Mouse (Mus musculus) forebrain, embryonic 14.5 days (tissue): ENCODE measurements around the gene Depdc5. TPM values are rescaled to one million over a fixed set of nuclear protein-coding genes. Genes with fewer than 3 reads are reported as not detected.
"Not testable (repeated sequence)": the region's sequence is repeated elsewhere in the genome, so short reads cannot be mapped to it uniquely, and the experiment has no call there.

Experiments used
- ATAC-seq: fragments of 200-750 bp; cut with Nextera tagmentation; 2 replicates; pipeline ENCODE4 v1.8.0; 2017; ENCODE audit warnings: mild to moderate bottlenecking, moderate library complexity
- DNase-seq: peaks from one replicate; pipeline ENCODE4 v3.0.0-alpha.2; 2015; ENCODE audit warnings: low spot score
- H3K27ac ChIP-seq: fragments of 300-500 bp; sonication (generic); 2 replicates; pipeline ENCODE4 v1.5.1; 2014; ENCODE audit warnings: low read depth, mild to moderate bottlenecking, control low read depth, low read length, moderate library complexity
- H3K27me3 ChIP-seq: fragments of 300-500 bp; sonication (generic); replicated peaks from 2 replicates; pipeline ENCODE4 v1.6.1; 2014; ENCODE audit warnings: low read length, control low read depth, mixed read lengths; ENCODE audit not compliant: control insufficient read depth, insufficient read depth
- H3K36me3 ChIP-seq: fragments of 300-500 bp; sonication (generic); 2 replicates; pipeline ENCODE4 v1.6.1; 2014; ENCODE audit warnings: low read length, control low read depth; ENCODE audit not compliant: control insufficient read depth, insufficient read depth
- H3K4me1 ChIP-seq: fragments of 300-500 bp; sonication (generic); 2 replicates; pipeline ENCODE4 v1.6.1; 2014; ENCODE audit warnings: antibody characterized with exemption, low read length, control low read depth; ENCODE audit not compliant: control insufficient read depth, insufficient read depth
- H3K4me2 ChIP-seq: fragments of 300-500 bp; sonication (generic); 2 replicates; pipeline ENCODE4 v1.6.1; 2014; ENCODE audit warnings: mild to moderate bottlenecking, control low read depth, low read length
- H3K4me3 ChIP-seq: fragments of 300-500 bp; sonication (generic); 2 replicates; pipeline ENCODE4 v1.5.1; 2014; ENCODE audit warnings: low read depth, low read length, control low read depth
- H3K9ac ChIP-seq: fragments of 300-500 bp; sonication (generic); 2 replicates; pipeline ENCODE4 v1.6.1; 2014; ENCODE audit warnings: mild to moderate bottlenecking, low read length, control low read depth, moderate library complexity
- H3K9me3 ChIP-seq: fragments of 300-500 bp; sonication (generic); replicated peaks from 2 replicates; pipeline ENCODE4 v1.6.1; 2016; ENCODE audit warnings: low read length, control low read depth, mixed read lengths; ENCODE audit not compliant: control insufficient read depth
- WGBS: fragments of 180-500 bp; shearing (Covaris S2); extraction: QIAGEN DNeasy Blood & Tissue Kit; methylation state at CpG from one replicate; pipeline ENCODE4 v1.1.7; 2014; 5-methylcytosine and 5-hydroxymethylcytosine counted together
- polyA plus RNA-seq: library from polyadenylated mRNA; unstranded; fragments of >200 nt; fragmentation: Nextera tagmentation; extraction: Ambion mirVana; gene quantifications from 2 replicates; pipeline ENCODE4 v1.2.1, GENCODE M21; 2014

Gene Depdc5
- polyA plus RNA-seq, 1 experiment from 2014 or later: 19.0 TPM

DNA sequence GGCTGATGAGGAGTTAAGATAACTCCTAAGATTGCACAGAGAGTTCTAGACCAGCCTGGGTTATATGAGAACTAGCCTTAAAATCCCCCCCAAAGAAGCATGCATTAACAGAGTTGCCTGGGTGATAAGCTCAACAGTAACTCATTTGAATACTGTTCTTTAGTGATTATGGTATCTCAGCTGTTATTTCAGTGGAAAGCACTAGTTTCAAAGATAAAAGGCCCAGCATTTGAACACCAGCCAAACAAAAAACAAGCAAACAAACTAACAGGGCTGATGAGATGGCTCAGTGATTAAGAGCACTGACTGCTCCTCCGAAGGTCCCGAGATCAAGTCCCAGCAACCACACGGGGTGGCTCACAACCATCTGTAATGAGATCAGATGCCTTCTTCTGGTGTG is 14.3 kb upstream of the Depdc5 start:
- H3K27me3 ChIP-seq: no peaks in the 10 kb centered on the region
- WGBS: 94% methylated on average over 3 of the region's 3 CpGs

DNA sequence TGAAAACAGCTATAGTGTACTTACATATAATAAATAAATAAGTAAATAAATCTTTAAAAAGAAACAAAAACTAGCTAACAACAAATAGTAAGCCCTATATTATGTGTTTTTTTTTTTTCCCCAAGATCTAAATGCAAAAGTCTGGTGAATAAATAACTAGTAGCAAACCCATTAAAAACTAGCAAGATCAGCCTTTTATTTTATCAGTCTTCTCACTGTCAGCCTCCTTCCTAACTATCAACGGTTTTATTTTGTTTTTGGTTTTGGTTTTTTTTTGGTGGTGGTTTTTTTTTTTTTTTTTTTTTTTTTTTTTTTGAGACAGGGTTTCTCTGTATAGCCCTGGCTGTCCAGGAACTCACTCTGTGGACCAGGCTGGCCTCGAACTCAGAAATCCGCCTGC is 13.9 kb upstream of the Depdc5 start:
- H3K4me3 ChIP-seq, H3K9me3 ChIP-seq, DNase-seq, H3K4me2 ChIP-seq, H3K27me3 ChIP-seq, H3K9ac ChIP-seq, H3K36me3 ChIP-seq, ATAC-seq, H3K27ac ChIP-seq: not testable (repeated sequence)
- 99% methylated on average over 3 of the region's 3 CpGs for WGBS
- peaks cover 22% of the 10 kb centered on the region for H3K4me1 ChIP-seq

More for the DNA sequence above, 14.3 kb upstream of the Depdc5 start:
- H3K9me3 ChIP-seq: no peaks in the 10 kb centered on the region
- H3K4me3 ChIP-seq: no peak overlapping the region
- no peak overlapping the region for H3K4me2 ChIP-seq
- ATAC-seq: no peak
- H3K9ac ChIP-seq: no peak overlapping the region
- H3K4me1 ChIP-seq: peaks cover 22% of the 10 kb centered on the region
- H3K27ac ChIP-seq: no peak overlapping the region
- DNase-seq: no peak
- peaks cover 6% of the 10 kb centered on the region; the same call in 1 of the 2 replicates for H3K36me3 ChIP-seq

DNA sequence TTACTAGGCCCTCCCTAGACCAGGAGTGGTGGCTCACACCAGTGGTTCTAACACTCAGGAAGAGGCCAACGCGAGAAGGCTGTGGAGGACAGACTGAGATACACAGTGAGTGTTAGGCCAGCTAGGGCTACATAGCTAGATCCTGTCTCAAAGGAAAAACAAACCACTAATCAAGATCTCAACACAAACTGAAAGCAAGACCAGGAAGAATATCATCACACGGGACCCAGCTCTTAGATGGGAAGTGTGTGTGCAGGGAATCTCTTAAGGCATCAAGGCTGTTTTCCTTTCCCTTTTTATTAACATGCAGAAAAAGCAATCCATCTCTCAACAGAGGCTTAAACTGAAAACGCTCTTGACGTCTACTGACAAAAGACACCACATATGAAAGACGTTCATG is 11.5 kb upstream of the Depdc5 start:
- ATAC-seq (no peak), DNase-seq (no peak)
- peaks cover 2% of the 10 kb centered on the region; the same call in 1 of the 2 replicates for H3K36me3 ChIP-seq
- H3K27ac ChIP-seq: no peak overlapping the region
- peak overlapping the region; percentile 4; the same call in 1 of the 2 replicates for H3K4me3 ChIP-seq
- no peaks in the 10 kb centered on the region for H3K27me3 ChIP-seq
- H3K9ac ChIP-seq: peak overlapping the region; percentile 46
- H3K4me1 ChIP-seq: peaks cover 22% of the 10 kb centered on the region
- H3K4me2 ChIP-seq: peak overlapping the region; percentile 84
- 72% methylated on average over 6 of the region's 6 CpGs for WGBS
- no peaks in the 10 kb centered on the region for H3K9me3 ChIP-seq

DNA sequence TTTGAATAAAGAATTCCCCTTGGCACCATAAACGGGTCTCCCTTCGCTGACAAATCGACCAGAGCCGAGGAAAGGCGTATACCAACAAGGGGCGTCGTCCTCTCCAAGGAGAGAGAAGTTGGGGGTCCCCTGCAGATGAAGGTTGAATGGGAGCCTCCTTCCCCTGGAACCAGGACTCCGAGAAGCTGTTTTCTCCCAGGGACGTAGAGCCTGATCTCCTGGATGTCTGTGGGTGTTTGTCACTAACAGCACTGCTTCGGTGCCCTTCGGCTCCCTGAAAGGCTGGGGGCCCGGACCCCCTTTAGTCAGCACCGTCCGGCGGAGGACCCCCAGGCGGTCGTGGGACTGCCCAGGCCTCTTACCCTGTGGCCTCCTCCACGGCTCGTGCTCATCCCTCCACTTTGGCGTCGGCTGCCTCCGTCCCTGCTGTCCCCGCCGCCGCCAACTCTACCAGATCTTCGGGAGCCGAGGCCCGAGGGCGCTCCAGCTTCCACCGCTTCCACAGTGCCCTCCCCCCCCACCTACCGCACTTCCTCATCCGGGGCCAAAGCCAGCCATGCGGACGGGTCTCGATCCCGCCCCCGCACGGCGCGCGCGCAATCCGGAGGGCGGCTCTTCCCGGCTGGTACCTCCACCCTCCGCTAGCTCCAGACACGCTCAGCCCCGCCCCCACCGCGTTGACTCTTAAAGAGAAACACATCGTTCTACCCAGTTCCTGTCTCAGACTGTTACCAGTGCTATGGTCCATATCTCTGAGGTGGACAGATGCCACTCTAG is 9.6 kb upstream of the Depdc5 start, which contains the start of gene Prr14l:
Prr14l (minus strand) TSS at position 526 of the 777 bp plus-strand sequence.
- WGBS: under 1% methylated on average over 51 of the region's 51 CpGs
- peak; percentile 97 for DNase-seq

DNA sequence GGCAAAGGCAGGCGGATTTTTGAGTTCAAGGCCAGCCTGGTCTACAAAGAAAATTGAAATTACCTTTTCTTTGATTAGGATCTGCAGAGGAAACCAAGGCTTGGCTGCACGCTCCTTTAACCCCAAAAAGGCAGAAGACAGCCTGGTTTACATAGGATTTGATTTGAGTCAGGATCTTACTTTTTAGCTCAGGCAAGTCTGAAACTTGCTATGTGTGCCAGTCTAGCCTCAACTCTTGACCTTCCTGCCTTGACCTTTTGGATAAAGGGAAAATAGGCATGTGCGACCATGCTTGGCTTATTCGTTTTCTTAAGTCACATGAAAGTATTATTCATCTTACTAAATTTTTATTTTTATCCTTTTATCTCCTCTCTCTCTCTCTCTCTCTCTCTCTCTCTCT is 8.7 kb upstream of the Depdc5 start:
- Histone ChIP-seq H3K27ac (no peak overlapping the region), H3K36me3 (no peaks in the 10 kb centered on the region), H3K27me3 (no peaks in the 10 kb centered on the region), H3K4me2 (no peak overlapping the region), H3K9ac (no peak overlapping the region; the same call in 1 of the 2 replicates), H3K4me3 (no peak overlapping the region), H3K4me1 (peaks cover 22% of the 10 kb centered on the region), H3K9me3 (no peaks in the 10 kb centered on the region)
- DNase-seq (no peak), ATAC-seq (no peak)
- 88% methylated on average over 4 of the region's 4 CpGs for WGBS

More for the DNA sequence above, 9.6 kb upstream of the Depdc5 start, which contains the start of gene Prr14l:
- peak; percentile 96 for ATAC-seq
- H3K4me1 ChIP-seq: peaks cover 22% of the 10 kb centered on the region
- H3K9ac ChIP-seq: peak within 1 kb of the TSS; percentile 97
- H3K27me3 ChIP-seq: no peaks in the 10 kb centered on the region
- peaks cover 2% of the 10 kb centered on the region; the same call in 1 of the 2 replicates for H3K36me3 ChIP-seq
- H3K27ac ChIP-seq: peak within 1 kb of the TSS; percentile 81
- peak within 1 kb of the TSS; percentile 84 for H3K4me2 ChIP-seq
- no peaks in the 10 kb centered on the region for H3K9me3 ChIP-seq
- H3K4me3 ChIP-seq: peak within 1 kb of the TSS; percentile 88

DNA sequence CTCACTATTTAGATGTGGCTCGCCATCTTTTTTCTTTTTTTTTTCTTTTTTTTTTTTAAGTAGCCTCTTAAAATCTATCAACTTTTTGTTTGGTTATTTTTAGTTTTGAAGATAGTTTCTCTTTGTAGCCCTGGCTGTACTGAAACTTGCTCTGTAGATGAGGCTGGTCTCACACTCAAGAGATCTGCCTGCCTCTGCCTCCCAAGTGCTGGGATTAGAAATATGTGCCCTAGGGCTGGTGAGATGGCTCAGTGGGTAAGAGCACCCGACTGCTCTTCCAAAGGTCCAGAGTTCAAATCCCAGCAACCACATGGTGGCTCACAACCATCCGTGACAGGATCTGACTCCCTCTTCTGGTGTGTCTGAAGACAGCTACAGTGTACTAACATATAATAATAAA is 8.2 kb upstream of the Depdc5 start:
- DNase-seq, H3K9me3 ChIP-seq, H3K36me3 ChIP-seq, H3K4me3 ChIP-seq, H3K4me2 ChIP-seq, ATAC-seq, H3K27me3 ChIP-seq, H3K9ac ChIP-seq, H3K27ac ChIP-seq: not testable (repeated sequence)
- 100% methylated on average over 2 of the region's 3 CpGs for WGBS
- H3K4me1 ChIP-seq: peaks cover 22% of the 10 kb centered on the region

DNA sequence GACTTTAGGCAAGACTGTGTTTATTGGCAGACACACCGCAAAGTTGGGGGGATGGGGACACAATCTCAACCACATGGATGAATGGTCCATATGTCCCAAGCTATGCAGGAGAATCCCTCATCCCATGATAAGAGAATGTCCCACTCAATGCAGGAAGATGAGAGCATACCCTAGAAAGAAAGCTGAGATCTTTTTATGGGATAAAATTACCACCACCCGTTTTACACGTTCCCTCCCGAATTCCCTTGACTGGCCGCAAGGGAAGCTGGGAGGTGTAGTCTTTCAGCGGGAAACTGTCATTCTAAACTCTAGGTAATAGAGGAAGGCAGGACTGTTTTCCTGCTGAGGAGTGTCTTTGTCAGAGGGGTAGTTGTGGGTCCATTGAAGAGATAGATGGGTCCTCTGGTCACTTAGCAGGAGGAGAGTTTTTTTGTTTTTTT is 5.7 kb upstream of the Depdc5 start:
- ATAC-seq (peak; percentile 36; the same call in 1 of the 2 replicates), DNase-seq (peak; percentile 81)
- WGBS: 5% methylated on average over 6 of the region's 6 CpGs
- Histone ChIP-seq H3K4me3 (peak overlapping the region; percentile 38), H3K27ac (0 out of 2 replicates have a peak overlapping the region, but pooled peaks have one; percentile 17), H3K9me3 (no peaks in the 10 kb centered on the region), H3K4me2 (peak overlapping the region; percentile 56), H3K27me3 (no peaks in the 10 kb centered on the region), H3K36me3 (no peaks in the 10 kb centered on the region), H3K9ac (peak overlapping the region; percentile 52; the same call in 1 of the 2 replicates), H3K4me1 (peaks cover 4% of the 10 kb centered on the region)

DNA sequence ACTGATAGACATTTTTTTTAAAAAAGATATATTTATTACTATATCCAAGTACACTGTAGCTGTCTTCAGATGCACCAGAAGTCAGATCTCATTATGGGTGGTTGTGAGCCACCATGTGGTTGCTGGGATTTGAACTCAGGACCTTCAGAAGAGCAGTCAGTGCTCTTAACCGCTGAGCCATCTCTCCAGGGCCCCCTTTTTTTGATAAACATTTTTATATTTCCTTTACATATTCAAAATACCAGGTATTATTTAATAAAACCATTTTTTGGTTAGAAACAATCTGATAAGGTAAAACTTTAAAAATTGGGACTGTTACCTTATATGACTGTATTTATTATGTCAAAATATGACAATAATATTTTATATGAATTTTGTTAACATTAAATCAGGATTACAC is 2.4 kb upstream of the Depdc5 start:
- Histone ChIP-seq H3K36me3 (no peaks in the 10 kb centered on the region), H3K27me3 (no peaks in the 10 kb centered on the region), H3K9ac (no peak overlapping the region), H3K27ac (no peak overlapping the region), H3K9me3 (no peaks in the 10 kb centered on the region), H3K4me1 (peaks cover 4% of the 10 kb centered on the region; the same call in 1 of the 2 replicates), H3K4me2 (no peak overlapping the region), H3K4me3 (no peak overlapping the region)
- WGBS: 93% methylated on average over 1 of the region's 1 CpGs
- ATAC-seq (no peak), DNase-seq (no peak)
